19 mouse cellular contexts compared by ENCODE assay signal in the genomic region with DNA sequence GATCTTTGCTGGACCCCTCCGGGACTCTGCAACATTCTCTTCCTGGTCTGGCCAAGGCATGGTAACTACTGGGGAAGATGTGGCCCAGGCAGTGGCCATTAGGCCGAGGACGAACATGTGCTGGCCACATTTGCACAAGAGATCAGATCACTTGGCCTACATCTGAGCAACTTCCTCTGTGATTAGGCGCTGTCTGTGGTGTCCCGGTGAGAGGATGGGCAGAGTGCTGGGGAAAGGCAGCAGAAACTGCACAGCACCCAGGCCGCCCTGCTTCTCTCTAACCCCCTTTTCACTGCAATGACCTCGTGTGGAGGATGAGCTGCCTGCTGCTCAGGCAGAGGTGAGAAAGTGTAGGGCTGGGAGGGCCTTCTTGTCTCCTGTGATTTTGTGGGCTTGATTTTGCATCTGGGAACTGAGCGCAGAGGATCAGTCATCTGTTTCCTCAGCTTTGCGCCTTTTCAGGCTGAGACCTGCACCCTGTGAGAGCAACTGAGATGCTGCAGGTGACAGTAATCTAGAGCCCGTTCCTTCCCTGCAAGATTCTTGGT. TPM values are rescaled to one million over a fixed set of nuclear protein-coding genes. Genes with fewer than 3 reads are reported as not detected.
DNase-seq lines count a peak whose midpoint lies in the region; ATAC-seq and TF ChIP-seq lines count a peak whose summit lies in the region.
"Had no signal": no experiment of that assay in that cellular context is flagged by ENCODE, and none has a peak within 500 bp of the region (broad histone marks: within the 10 kb centered on the region; RNA-seq: fewer than 3 reads in every experiment).

No protein-coding gene starts in this region.

- DNase-seq in heart, postnatal 4 days = no peak
- peak; percentile 35 for DNase-seq in 416B (ENCODE audit: low read depth)
- DNase-seq in embryo, embryonic 10.5 days (ENCODE audit: low spot score) = no peak
- DNase-seq in right cerebral cortex, adult 18-20 months = no peak
- DNase-seq: cerebellum, postnatal 10 days; lung, adult 18-20 months had no signal

- 70% methylated on average over 10 of the region's 10 CpGs for WGBS in heart, embryonic 15.5 days
- 25% methylated on average over 10 of the region's 10 CpGs for WGBS in bone marrow, adult 2 months
- 82% methylated on average over 10 of the region's 10 CpGs for WGBS in small intestine, adult 2 months

- H3K9ac ChIP-seq in heart, embryonic 15.5 days = no peak overlapping the region
- H3K9ac ChIP-seq: heart, embryonic 12.5 days; hindbrain, embryonic 12.5 days; intestine, embryonic 15.5 days; kidney, embryonic 15.5 days; midbrain, embryonic 12.5 days had no signal

- H3K27me3 ChIP-seq in heart, embryonic 15.5 days = no peaks in the 10 kb centered on the region
- H3K27me3 ChIP-seq in small intestine, adult 2 months (ENCODE audit: control insufficient read depth, insufficient read depth, low read length) = no peaks in the 10 kb centered on the region
- H3K27me3 ChIP-seq: heart, embryonic 12.5 days; hindbrain, embryonic 12.5 days; intestine, embryonic 15.5 days; kidney, embryonic 15.5 days; midbrain, embryonic 12.5 days; Patski had no signal

- no peaks in the 10 kb centered on the region for H3K36me3 ChIP-seq in heart, embryonic 15.5 days
- no peaks in the 10 kb centered on the region for H3K36me3 ChIP-seq in small intestine, adult 2 months (ENCODE audit: control insufficient read depth, insufficient read depth, low read length)
- H3K36me3 ChIP-seq: heart, embryonic 12.5 days; hindbrain, embryonic 12.5 days; intestine, embryonic 15.5 days; kidney, embryonic 15.5 days; midbrain, embryonic 12.5 days had no signal

- no peak for ATAC-seq in heart, embryonic 15.5 days (replicated peaks; ENCODE audit: insufficient number of reproducible peaks, insufficient read depth, low FRiP score, low read depth)
- ATAC-seq in frontal cortex, adult (ENCODE audit: low TSS enrichment) = no peak
- ATAC-seq: forebrain, embryonic 14.5 days; intestine, embryonic 15.5 days; Patski had no signal

- no peaks in the 10 kb centered on the region for H3K4me1 ChIP-seq in heart, embryonic 15.5 days (replicated peaks)
- peaks cover 2% of the 10 kb centered on the region; the same call in 1 of the 2 replicates for H3K4me1 ChIP-seq in bone marrow, adult 2 months (ENCODE audit: control insufficient read depth, insufficient read depth, low read length)
- H3K4me1 ChIP-seq in small intestine, adult 2 months (ENCODE audit: control insufficient read depth, insufficient read depth, insufficient read length, low read length) = peaks cover 2% of the 10 kb centered on the region; the same call in 1 of the 2 replicates
- H3K4me1 ChIP-seq: heart, embryonic 12.5 days; hindbrain, embryonic 12.5 days; intestine, embryonic 15.5 days; kidney, embryonic 15.5 days; midbrain, embryonic 12.5 days had no signal

- peak overlapping the region; percentile 20; the same call in 1 of the 2 replicates for H3K4me3 ChIP-seq in heart, embryonic 15.5 days
- peak overlapping the region; percentile 51 for H3K4me3 ChIP-seq in bone marrow, adult 2 months (replicated peaks; ENCODE audit: control insufficient read depth, low read depth, low read length)
- H3K4me3 ChIP-seq in small intestine, adult 2 months (ENCODE audit: low read depth, low read length) = peak overlapping the region; percentile 55
- H3K4me3 ChIP-seq: heart, embryonic 12.5 days; hindbrain, embryonic 12.5 days; intestine, embryonic 15.5 days; kidney, embryonic 15.5 days; layer of hippocampus, adult 2 months; midbrain, embryonic 12.5 days had no signal

- TF ChIP-seq CTCF in bone marrow, adult 2 months (IDR thresholded peaks at IDR 0.05; ENCODE audit: control insufficient read depth, insufficient read depth, low read length) = no peak
- TF ChIP-seq CTCF in small intestine, adult 2 months (IDR thresholded peaks at IDR 0.05; ENCODE audit: extremely low read depth, insufficient read length, insufficient replicate concordance, low read depth, low read length) = no peak

- no peaks in the 10 kb centered on the region for H3K9me3 ChIP-seq in heart, embryonic 15.5 days (replicated peaks)
- H3K9me3 ChIP-seq: heart, embryonic 12.5 days; hindbrain, embryonic 12.5 days; intestine, embryonic 15.5 days; kidney, embryonic 15.5 days; midbrain, embryonic 12.5 days had no signal

- no peak for TF ChIP-seq POLR2A in bone marrow, adult 2 months (IDR thresholded peaks at IDR 0.05; ENCODE audit: borderline replicate concordance, control insufficient read depth, low read depth, low read length)
- no peak for TF ChIP-seq POLR2A in small intestine, adult 2 months (IDR thresholded peaks at IDR 0.05; ENCODE audit: low read depth, low read length)

- H3K27ac ChIP-seq in heart, embryonic 15.5 days = no peak overlapping the region
- H3K27ac ChIP-seq in bone marrow, adult 2 months (ENCODE audit: control insufficient read depth, insufficient read depth, low read depth, low read length, poor library complexity) = no peak overlapping the region
- H3K27ac ChIP-seq in small intestine, adult 2 months (ENCODE audit: insufficient read depth, low read depth, low read length) = peak overlapping the region; percentile 66
- H3K27ac ChIP-seq: hindbrain, embryonic 12.5 days; intestine, embryonic 15.5 days; kidney, embryonic 15.5 days; layer of hippocampus, adult 2 months; midbrain, embryonic 12.5 days had no signal

- no peak overlapping the region for H3K4me2 ChIP-seq in heart, embryonic 15.5 days
- H3K4me2 ChIP-seq: heart, embryonic 12.5 days; hindbrain, embryonic 12.5 days; intestine, embryonic 15.5 days; kidney, embryonic 15.5 days; midbrain, embryonic 12.5 days had no signal

RNA-seq across cellular contexts. Expression of gene Sla2, which starts 0.8 kb away (rescaled TPM):
- polyA plus RNA-seq in heart, embryonic 15.5 days (2015; fragmentation: Nextera tagmentation; extraction: Ambion mirVana) = 0.58 and 4.4 TPM in 2 replicates
- not detected for total RNA-seq in heart, postnatal 4 days (2021)
- polyA plus RNA-seq in bone marrow, adult 2 months (2011; ENCODE audit: insufficient read depth, insufficient read length, low replicate concordance, missing spikeins) = 1.8 and 6.7 TPM in 2 replicates
- 1.2 and 2.0 TPM in 2 replicates for polyA plus RNA-seq in small intestine, adult 2 months (2012; rRNA removed)
- total RNA-seq: gastrocnemius, postnatal 4 days had no signal

RNA-seq across cellular contexts. Expression of gene Rab5if, which starts 23.2 kb away (rescaled TPM):
- polyA plus RNA-seq in heart, embryonic 15.5 days (2015; fragmentation: Nextera tagmentation; extraction: Ambion mirVana) = 152 and 164 TPM in 2 replicates
- total RNA-seq in heart, postnatal 4 days (2021) = 100 to 1,000 TPM; 136 to 142 TPM
- polyA plus RNA-seq in bone marrow, adult 2 months (2011; ENCODE audit: insufficient read depth, insufficient read length, low replicate concordance, missing spikeins) = 55.4 and 82.3 TPM in 2 replicates
- 105 and 148 TPM in 2 replicates for polyA plus RNA-seq in small intestine, adult 2 months (2012; rRNA removed)

RNA-seq across cellular contexts. Expression of gene 4930518I15Rik, which starts 28.4 kb away (rescaled TPM):
- polyA plus RNA-seq in heart, embryonic 15.5 days (2015; fragmentation: Nextera tagmentation; extraction: Ambion mirVana) = 4.8 and 5.7 TPM in 2 replicates
- total RNA-seq in heart, postnatal 4 days (2021) = 1 to 10 TPM; 1.3 to 2.0 TPM
- 2.2 and 2.7 TPM in 2 replicates for polyA plus RNA-seq in bone marrow, adult 2 months (2011; ENCODE audit: insufficient read depth, insufficient read length, low replicate concordance, missing spikeins)
- 0.37 and 0.42 TPM in 2 replicates for polyA plus RNA-seq in small intestine, adult 2 months (2012; rRNA removed)

RNA-seq across cellular contexts. Expression of gene Tgif2, which starts 46.4 kb away (rescaled TPM):
- 23.6 and 34.1 TPM in 2 replicates for polyA plus RNA-seq in heart, embryonic 15.5 days (2015; fragmentation: Nextera tagmentation; extraction: Ambion mirVana)
- 10 to 100 TPM; 18.2 to 19.3 TPM for total RNA-seq in heart, postnatal 4 days (2021)
- polyA plus RNA-seq in bone marrow, adult 2 months (2011; ENCODE audit: insufficient read depth, insufficient read length, low replicate concordance, missing spikeins) = 3.1 and 5.5 TPM in 2 replicates
- polyA plus RNA-seq in small intestine, adult 2 months (2012; rRNA removed) = 1.5 and 2.0 TPM in 2 replicates
